Mouse (Mus musculus): ENCODE results near the gene Dctn2. TPM values are rescaled to one million over a fixed set of nuclear protein-coding genes. Genes with fewer than 3 reads are reported as not detected.

Gene Dctn2
- total and polyA plus RNA-seq, 3 experiments, result 240 to 297 TPM; not detected in 1

GRCm38 (mm10) chr10:127326828-127327227 lies 60.7 kb downstream of the Dctn2 start:
- no peak for TF ChIP-seq RAD21 (IDR thresholded peaks at IDR 0.05; ENCODE audit: low read depth, low read length)
- peaks cover 0 to 8% of the 10 kb centered on the region in 2 experiments; a peak in 2 of 4 replicates for H3K36me3 ChIP-seq (ENCODE audit: control insufficient read depth in 1 of 2, insufficient read depth in 2 of 2, low read length in 2 of 2)
- no peak for DNase-seq (ENCODE audit: low read depth, low spot score)
- H3K9ac ChIP-seq (ENCODE audit: control insufficient read depth, low read depth, low read length, poor library complexity, severe bottlenecking), result no peak overlapping the region
- peaks cover 8 to 15% of the 10 kb centered on the region in 2 experiments for H3K4me1 ChIP-seq (ENCODE audit: control insufficient read depth in 1 of 2, insufficient read depth in 2 of 2, low read length in 2 of 2)
- H3K27ac ChIP-seq (ENCODE audit: control insufficient read depth, low read depth, low read length), result no peak overlapping the region
- no peaks in the 10 kb centered on the region for H3K27me3 ChIP-seq (ENCODE audit: control insufficient read depth in 1 of 2, insufficient read depth in 2 of 2, low read length in 2 of 2)
- H3K9me3 ChIP-seq (replicated peaks; ENCODE audit: insufficient read depth, low read length), result no peaks in the 10 kb centered on the region
- peaks cover 2% of the 10 kb centered on the region; the same call in 1 of the 2 replicates for H3K79me2 ChIP-seq (ENCODE audit: control insufficient read depth, insufficient read depth, low read length, poor library complexity)
- no peak overlapping the region for H3K4me3 ChIP-seq (ENCODE audit: control insufficient read depth in 1 of 2, insufficient read depth in 1 of 2, low read depth in 2 of 2, low read length in 2 of 2)

DNA sequence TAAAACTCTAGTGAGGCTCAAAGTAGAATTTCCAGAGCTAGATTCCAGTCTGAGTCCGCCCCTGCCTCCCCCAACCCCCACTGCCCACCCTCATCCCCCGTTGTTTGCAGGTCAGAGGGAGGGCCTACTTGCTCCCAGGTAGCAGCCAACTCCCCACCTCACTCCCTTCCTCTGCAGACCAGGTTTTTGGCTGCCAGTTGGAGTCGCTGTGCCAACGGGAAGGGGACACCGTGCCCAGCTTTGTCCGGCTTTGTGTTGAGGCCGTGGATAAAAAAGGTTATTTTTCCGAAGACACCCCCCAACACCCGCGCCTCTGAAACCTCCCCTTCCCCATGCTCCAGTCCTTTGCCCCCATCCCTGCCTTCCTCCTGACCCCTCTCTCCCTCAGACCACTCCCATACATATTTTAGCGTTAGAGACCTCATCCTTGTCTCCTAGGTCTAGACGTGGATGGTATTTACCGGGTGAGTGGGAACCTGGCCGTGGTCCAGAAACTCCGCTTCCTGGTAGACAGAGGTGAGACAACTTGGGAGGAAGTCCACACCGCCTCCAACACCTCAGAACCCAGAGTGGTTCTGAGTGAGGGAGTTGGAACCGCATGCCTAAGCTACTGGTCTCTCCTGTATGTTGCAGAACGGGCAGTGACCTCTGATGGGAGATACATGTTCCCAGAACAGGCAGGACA lies 61.4 kb downstream of the Dctn2 start:
- peaks cover 8 to 12% of the 10 kb centered on the region in 2 experiments for H3K4me1 ChIP-seq (ENCODE audit: control insufficient read depth in 1 of 2, insufficient read depth in 2 of 2, low read length in 2 of 2)
- no peaks in the 10 kb centered on the region for H3K9me3 ChIP-seq (replicated peaks; ENCODE audit: insufficient read depth, low read length)
- no peaks in the 10 kb centered on the region for H3K27me3 ChIP-seq (ENCODE audit: control insufficient read depth in 1 of 2, insufficient read depth in 2 of 2, low read length in 2 of 2)
- H3K27ac ChIP-seq (ENCODE audit: control insufficient read depth, low read depth, low read length), result no peak overlapping the region
- H3K79me2 ChIP-seq (ENCODE audit: control insufficient read depth, insufficient read depth, low read length, poor library complexity), result peaks cover 2% of the 10 kb centered on the region; the same call in 1 of the 2 replicates
- no peak overlapping the region for H3K4me3 ChIP-seq (ENCODE audit: control insufficient read depth in 1 of 2, insufficient read depth in 1 of 2, low read depth in 2 of 2, low read length in 2 of 2)
- no peak for DNase-seq (ENCODE audit: low read depth, low spot score)
- H3K36me3 ChIP-seq (ENCODE audit: control insufficient read depth in 1 of 2, insufficient read depth in 2 of 2, low read length in 2 of 2), result peaks cover 0 to 6% of the 10 kb centered on the region in 2 experiments; a peak in 2 of 4 replicates
- TF ChIP-seq TAL1 (IDR thresholded peaks at IDR 0.05; ENCODE audit: low read length), result no peak
- TF ChIP-seq ELF1 (IDR thresholded peaks at IDR 0.05; ENCODE audit: low read depth, low read length), result no peak
- TF ChIP-seq MXI1 (IDR thresholded peaks at IDR 0.05; ENCODE audit: low read depth, low read length), result no peak
- TF ChIP-seq HCFC1 (IDR thresholded peaks at IDR 0.05; ENCODE audit: low read depth, low read length), result no peak
- no peak for TF ChIP-seq USF2 (IDR thresholded peaks at IDR 0.05; ENCODE audit: borderline replicate concordance in 1 of 2, insufficient read depth in 1 of 2, low read depth in 1 of 2, low read length in 2 of 2)
- no peak for TF ChIP-seq SIN3A (IDR thresholded peaks at IDR 0.05; ENCODE audit: low read length)
- H3K9ac ChIP-seq (ENCODE audit: control insufficient read depth, low read depth, low read length, poor library complexity, severe bottlenecking), result no peak overlapping the region

- DNase-seq (ENCODE audit: low read depth, low spot score), result no peak
- H3K9ac ChIP-seq (ENCODE audit: control insufficient read depth, low read depth, low read length, poor library complexity, severe bottlenecking), result no peak overlapping the region
- H3K9me3 ChIP-seq (replicated peaks; ENCODE audit: insufficient read depth, low read length), result no peaks in the 10 kb centered on the region
- no peaks in the 10 kb centered on the region for H3K4me1 ChIP-seq (ENCODE audit: control insufficient read depth in 1 of 2, insufficient read depth in 2 of 2, low read length in 2 of 2)
- no peak overlapping the region for H3K4me3 ChIP-seq (ENCODE audit: control insufficient read depth in 1 of 2, insufficient read depth in 1 of 2, low read depth in 2 of 2, low read length in 2 of 2)
- H3K79me2 ChIP-seq (ENCODE audit: control insufficient read depth, insufficient read depth, low read length, poor library complexity), result no peaks in the 10 kb centered on the region
- TF ChIP-seq MAZ (IDR thresholded peaks at IDR 0.05; ENCODE audit: low read depth, low read length) (no peak), POLR2A (IDR thresholded peaks at IDR 0.05; ENCODE audit: control insufficient read depth in 1 of 2, insufficient read depth in 1 of 2, low read depth in 1 of 2, low read length in 2 of 2, poor library complexity in 1 of 2) (no peak), HCFC1 (IDR thresholded peaks at IDR 0.05; ENCODE audit: low read depth, low read length) (no peak), TAL1 (IDR thresholded peaks at IDR 0.05; ENCODE audit: low read length) (no peak)
- no peak overlapping the region for H3K27ac ChIP-seq (ENCODE audit: control insufficient read depth, low read depth, low read length)
- H3K27me3 ChIP-seq (ENCODE audit: control insufficient read depth in 1 of 2, insufficient read depth in 2 of 2, low read length in 2 of 2), result no peaks in the 10 kb centered on the region
- no peaks in the 10 kb centered on the region for H3K36me3 ChIP-seq (ENCODE audit: control insufficient read depth in 1 of 2, insufficient read depth in 2 of 2, low read length in 2 of 2)
Measured at GRCm38 (mm10) chr10:127330212-127330611, 64.0 kb downstream of the Dctn2 start.

Other genes with a start within 250 kb of the Dctn2 start
- 88.9 and 90.0 TPM in 2 replicates for gene Tsfm, start 235.5 kb upstream of the Dctn2 start, total RNA-seq (2012; rRNA removed)
- 10 to 100 TPM in 1 of 2 experiments, not detected in 1; 84.7 TPM for gene Tsfm, start 235.5 kb upstream of the Dctn2 start, polyA plus RNA-seq (2012; ENCODE audit: insufficient read depth in 1 of 2, insufficient read length in 2 of 2, low read depth in 1 of 2, low replicate concordance in 2 of 2, missing spikeins in 1 of 2)
- 32.6 and 35.3 TPM in 2 replicates for gene Mettl1, start 225.0 kb upstream of the Dctn2 start, total RNA-seq (2012; rRNA removed)
- gene Mettl1, start 225.0 kb upstream of the Dctn2 start, polyA plus RNA-seq (2012; ENCODE audit: insufficient read depth in 1 of 2, insufficient read length in 2 of 2, low read depth in 1 of 2, low replicate concordance in 2 of 2, missing spikeins in 1 of 2), result 10 to 100 TPM in 1 of 2 experiments, not detected in 1; 67.3 TPM
- 0.27 and 0.42 TPM in 2 replicates for gene Eef1akmt3, start 224.9 kb upstream of the Dctn2 start, total RNA-seq (2012; rRNA removed)
- 1 to 10 TPM in 1 of 2 experiments, not detected in 1; 2.3 TPM for gene Eef1akmt3, start 224.9 kb upstream of the Dctn2 start, polyA plus RNA-seq (2012; ENCODE audit: insufficient read depth in 1 of 2, insufficient read length in 2 of 2, low read depth in 1 of 2, low replicate concordance in 2 of 2, missing spikeins in 1 of 2)
- gene Cyp27b1, start 218.1 kb upstream of the Dctn2 start, total RNA-seq (2012; rRNA removed), result 0.23 TPM in 2 replicates
- gene Cyp27b1, start 218.1 kb upstream of the Dctn2 start, polyA plus RNA-seq (2012; ENCODE audit: insufficient read depth in 1 of 2, insufficient read length in 2 of 2, low read depth in 1 of 2, low replicate concordance in 2 of 2, missing spikeins in 1 of 2), result under 1 TPM in 1 of 2 experiments, not detected in 1; 0.93 TPM
- gene March9, start 206.2 kb upstream of the Dctn2 start, total RNA-seq (2012; rRNA removed), result 2.1 and 2.3 TPM in 2 replicates
- 1 to 10 TPM in 1 of 2 experiments, not detected in 1; 5.2 TPM for gene March9, start 206.2 kb upstream of the Dctn2 start, polyA plus RNA-seq (2012; ENCODE audit: insufficient read depth in 1 of 2, insufficient read length in 2 of 2, low read depth in 1 of 2, low replicate concordance in 2 of 2, missing spikeins in 1 of 2)
- gene Cdk4, start 202.8 kb upstream of the Dctn2 start, total RNA-seq (2012; rRNA removed), result 362 and 443 TPM in 2 replicates
- gene Cdk4, start 202.8 kb upstream of the Dctn2 start, polyA plus RNA-seq (2012; ENCODE audit: insufficient read depth in 1 of 2, insufficient read length in 2 of 2, low read depth in 1 of 2, low replicate concordance in 2 of 2, missing spikeins in 1 of 2), result 1,000 to 10,000 TPM in 1 of 2 experiments, 100 to 1,000 TPM in 1; 843 to 1,325 TPM
- gene Tspan31, start 196.1 kb upstream of the Dctn2 start, total RNA-seq (2012; rRNA removed), result 49.7 and 57.2 TPM in 2 replicates
- 10 to 100 TPM in 1 of 2 experiments, not detected in 1; 63.1 TPM for gene Tspan31, start 196.1 kb upstream of the Dctn2 start, polyA plus RNA-seq (2012; ENCODE audit: insufficient read depth in 1 of 2, insufficient read length in 2 of 2, low read depth in 1 of 2, low replicate concordance in 2 of 2, missing spikeins in 1 of 2)
- gene Agap2, start 191.1 kb upstream of the Dctn2 start, total RNA-seq (2012; rRNA removed), result 0.03 and 0.04 TPM in 2 replicates
- under 1 TPM in 1 of 2 experiments, not detected in 1; 0.46 TPM for gene Agap2, start 191.1 kb upstream of the Dctn2 start, polyA plus RNA-seq (2012; ENCODE audit: insufficient read depth in 1 of 2, insufficient read length in 2 of 2, low read depth in 1 of 2, low replicate concordance in 2 of 2, missing spikeins in 1 of 2)
- 41.5 and 42.4 TPM in 2 replicates for gene Os9, start 145.2 kb upstream of the Dctn2 start, total RNA-seq (2012; rRNA removed)
- gene Os9, start 145.2 kb upstream of the Dctn2 start, polyA plus RNA-seq (2012; ENCODE audit: insufficient read depth in 1 of 2, insufficient read length in 2 of 2, low read depth in 1 of 2, low replicate concordance in 2 of 2, missing spikeins in 1 of 2), result 10 to 100 TPM in 1 of 2 experiments, not detected in 1; 60.4 TPM
- 23.7 and 24.6 TPM in 2 replicates for gene B4galnt1, start 101.1 kb upstream of the Dctn2 start, total RNA-seq (2012; rRNA removed)
- gene B4galnt1, start 101.1 kb upstream of the Dctn2 start, polyA plus RNA-seq (2012; ENCODE audit: insufficient read depth in 1 of 2, insufficient read length in 2 of 2, low read depth in 1 of 2, low replicate concordance in 2 of 2, missing spikeins in 1 of 2), result 10 to 100 TPM; 65.8 to 66.0 TPM
- gene Slc26a10, start 85.7 kb upstream of the Dctn2 start, total RNA-seq (2012; rRNA removed), result 0.75 and 1.1 TPM in 2 replicates
- gene Slc26a10, start 85.7 kb upstream of the Dctn2 start, polyA plus RNA-seq (2012; ENCODE audit: insufficient read depth in 1 of 2, insufficient read length in 2 of 2, low read depth in 1 of 2, low replicate concordance in 2 of 2, missing spikeins in 1 of 2), result 1 to 10 TPM in 1 of 2 experiments, not detected in 1; 1.3 TPM
- 16.9 and 18.3 TPM in 2 replicates for gene Arhgef25, start 76.3 kb upstream of the Dctn2 start, total RNA-seq (2012; rRNA removed)
- 10 to 100 TPM in 1 of 2 experiments, not detected in 1; 44.6 TPM for gene Arhgef25, start 76.3 kb upstream of the Dctn2 start, polyA plus RNA-seq (2012; ENCODE audit: insufficient read depth in 1 of 2, insufficient read length in 2 of 2, low read depth in 1 of 2, low replicate concordance in 2 of 2, missing spikeins in 1 of 2)
- 24.1 and 30.5 TPM in 2 replicates for gene Dtx3, start 70.6 kb upstream of the Dctn2 start, total RNA-seq (2012; rRNA removed)
- 100 to 1,000 TPM in 1 of 2 experiments, not detected in 1; 107 TPM for gene Dtx3, start 70.6 kb upstream of the Dctn2 start, polyA plus RNA-seq (2012; ENCODE audit: insufficient read depth in 1 of 2, insufficient read length in 2 of 2, low read depth in 1 of 2, low replicate concordance in 2 of 2, missing spikeins in 1 of 2)
- 31.1 and 31.9 TPM in 2 replicates for gene Pip4k2c, start 54.8 kb upstream of the Dctn2 start, total RNA-seq (2012; rRNA removed)
- 10 to 100 TPM in 1 of 2 experiments, not detected in 1; 58.2 TPM for gene Pip4k2c, start 54.8 kb upstream of the Dctn2 start, polyA plus RNA-seq (2012; ENCODE audit: insufficient read depth in 1 of 2, insufficient read length in 2 of 2, low read depth in 1 of 2, low replicate concordance in 2 of 2, missing spikeins in 1 of 2)
- gene Kif5a, start 3.0 kb upstream of the Dctn2 start, total RNA-seq (2012; rRNA removed), result 0.42 and 0.52 TPM in 2 replicates
- 1 to 10 TPM in 1 of 2 experiments, not detected in 1; 1.3 TPM for gene Kif5a, start 3.0 kb upstream of the Dctn2 start, polyA plus RNA-seq (2012; ENCODE audit: insufficient read depth in 1 of 2, insufficient read length in 2 of 2, low read depth in 1 of 2, low replicate concordance in 2 of 2, missing spikeins in 1 of 2)
- gene Mbd6, start 22.6 kb downstream of the Dctn2 start, total RNA-seq (2012; rRNA removed), result 4.2 and 5.0 TPM in 2 replicates
- 10 to 100 TPM in 1 of 2 experiments, not detected in 1; 44.8 TPM for gene Mbd6, start 22.6 kb downstream of the Dctn2 start, polyA plus RNA-seq (2012; ENCODE audit: insufficient read depth in 1 of 2, insufficient read length in 2 of 2, low read depth in 1 of 2, low replicate concordance in 2 of 2, missing spikeins in 1 of 2)
- gene Mars, start 45.4 kb downstream of the Dctn2 start, total RNA-seq (2012; rRNA removed), result 147 and 162 TPM in 2 replicates
- 100 to 1,000 TPM in 1 of 2 experiments, not detected in 1; 195 TPM for gene Mars, start 45.4 kb downstream of the Dctn2 start, polyA plus RNA-seq (2012; ENCODE audit: insufficient read depth in 1 of 2, insufficient read length in 2 of 2, low read depth in 1 of 2, low replicate concordance in 2 of 2, missing spikeins in 1 of 2)
- 24.4 and 27.7 TPM in 2 replicates for gene Arhgap9, start 55.6 kb downstream of the Dctn2 start, total RNA-seq (2012; rRNA removed)
- 10 to 100 TPM in 1 of 2 experiments, not detected in 1; 41.1 TPM for gene Arhgap9, start 55.6 kb downstream of the Dctn2 start, polyA plus RNA-seq (2012; ENCODE audit: insufficient read depth in 1 of 2, insufficient read length in 2 of 2, low read depth in 1 of 2, low replicate concordance in 2 of 2, missing spikeins in 1 of 2)
- gene Gli1, start 75.6 kb downstream of the Dctn2 start, total RNA-seq (2012; rRNA removed), result 1.3 and 1.4 TPM in 2 replicates
- 1 to 10 TPM in 1 of 2 experiments, not detected in 1; 8.0 TPM for gene Gli1, start 75.6 kb downstream of the Dctn2 start, polyA plus RNA-seq (2012; ENCODE audit: insufficient read depth in 1 of 2, insufficient read length in 2 of 2, low read depth in 1 of 2, low replicate concordance in 2 of 2, missing spikeins in 1 of 2)
- gene Inhbe, start 88.0 kb downstream of the Dctn2 start, total RNA-seq (2012; rRNA removed), result not detected in 2 replicates
- gene Inhbe, start 88.0 kb downstream of the Dctn2 start, polyA plus RNA-seq (2012; ENCODE audit: insufficient read depth in 1 of 2, insufficient read length in 2 of 2, low read depth in 1 of 2, low replicate concordance in 2 of 2, missing spikeins in 1 of 2), result under 1 TPM in 1 of 2 experiments, not detected in 1; 0.03 TPM
- not detected in 2 replicates for gene Inhbc, start 104.1 kb downstream of the Dctn2 start, total RNA-seq (2012; rRNA removed)
- not detected for gene Inhbc, start 104.1 kb downstream of the Dctn2 start, polyA plus RNA-seq (2012; ENCODE audit: insufficient read depth in 1 of 2, insufficient read length in 2 of 2, low read depth in 1 of 2, low replicate concordance in 2 of 2, missing spikeins in 1 of 2)
- gene R3hdm2, start 114.0 kb downstream of the Dctn2 start, total RNA-seq (2012; rRNA removed), result 8.0 and 8.2 TPM in 2 replicates
- 10 to 100 TPM in 1 of 2 experiments, not detected in 1; 60.6 TPM for gene R3hdm2, start 114.0 kb downstream of the Dctn2 start, polyA plus RNA-seq (2012; ENCODE audit: insufficient read depth in 1 of 2, insufficient read length in 2 of 2, low read depth in 1 of 2, low replicate concordance in 2 of 2, missing spikeins in 1 of 2)
- not detected in 2 replicates for gene Stac3, start 235.3 kb downstream of the Dctn2 start, total RNA-seq (2012; rRNA removed)
- gene Stac3, start 235.3 kb downstream of the Dctn2 start, polyA plus RNA-seq (2012; ENCODE audit: insufficient read depth in 1 of 2, insufficient read length in 2 of 2, low read depth in 1 of 2, low replicate concordance in 2 of 2, missing spikeins in 1 of 2), result under 1 TPM in 1 of 2 experiments, not detected in 1; 0.25 TPM
- 21.8 and 28.6 TPM in 2 replicates for gene Ndufa4l2, start 248.6 kb downstream of the Dctn2 start, total RNA-seq (2012; rRNA removed)
- gene Ndufa4l2, start 248.6 kb downstream of the Dctn2 start, polyA plus RNA-seq (2012; ENCODE audit: insufficient read depth in 1 of 2, insufficient read length in 2 of 2, low read depth in 1 of 2, low replicate concordance in 2 of 2, missing spikeins in 1 of 2), result 10 to 100 TPM in 1 of 2 experiments, not detected in 1; 26.6 TPM

Measured in MEL (cell line).